Mouse (Mus musculus) right cerebral cortex, postnatal 14 days (tissue): ENCODE data around the gene Foxc2.

Experiments used
- DNase-seq: peaks from one replicate; pipeline ENCODE4 v3.0.0; 2022

The Foxc2 gene

GRCm38 (mm10) chr8:121152394-121152793 is 36.4 kb downstream of the Foxc2 start:
- DNase-seq = no peak

- no peak for DNase-seq
These were observed 41.1 kb downstream of the Foxc2 start for GRCm38 (mm10) chr8:121156990-121157491.

DNA sequence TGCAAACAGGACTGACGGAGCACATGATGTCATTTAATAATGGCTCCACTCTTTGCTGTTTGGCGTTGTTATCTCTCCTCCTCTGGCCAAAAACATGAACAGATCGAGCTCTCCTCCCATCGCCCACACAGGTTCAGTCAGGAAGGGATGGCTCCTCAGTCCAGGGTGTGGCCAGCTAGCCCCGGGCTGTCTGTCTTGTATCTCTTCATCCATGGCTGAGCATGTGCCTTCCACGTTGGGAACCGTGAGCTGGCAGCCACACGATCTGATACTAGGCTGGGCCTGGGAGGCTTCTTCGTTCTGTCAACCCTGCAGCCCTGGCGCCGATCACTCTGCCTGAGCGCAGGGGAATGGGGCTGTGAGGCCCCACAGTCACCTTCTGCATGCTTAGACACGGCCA is 42.8 kb downstream of the Foxc2 start:
- DNase-seq = no peak

- DNase-seq = no peak
These were observed 45.5 kb downstream of the Foxc2 start for GRCm38 (mm10) chr8:121161437-121161836.

GRCm38 (mm10) chr8:121162413-121162812 is 46.4 kb downstream of the Foxc2 start:
- DNase-seq = no peak

- no peak for DNase-seq
These were observed 47.1 kb downstream of the Foxc2 start for GRCm38 (mm10) chr8:121162906-121163695.

- DNase-seq = no peak
These were observed 48.1 kb downstream of the Foxc2 start for GRCm38 (mm10) chr8:121164017-121164469.

DNA sequence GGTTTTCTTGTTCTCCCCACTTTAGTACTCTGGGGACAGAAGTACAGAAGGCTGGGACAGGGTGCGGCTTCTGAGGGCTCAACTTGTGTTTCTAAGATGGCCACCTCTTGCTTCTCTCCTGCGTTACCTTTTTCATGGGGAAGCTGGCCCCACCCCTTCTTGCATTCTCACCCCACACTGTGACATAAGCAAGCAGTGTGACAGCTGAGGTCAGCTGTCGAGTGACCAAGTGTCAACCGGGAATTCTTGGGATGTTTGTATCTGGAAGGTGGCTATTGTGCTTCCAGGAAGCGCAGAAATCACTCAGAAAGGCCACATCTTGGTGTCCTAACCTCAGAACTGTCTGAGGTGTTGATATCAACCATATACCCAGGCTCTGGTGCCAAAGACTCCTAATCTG is 52.1 kb downstream of the Foxc2 start:
- no peak for DNase-seq
